Mouse (Mus musculus): ENCODE measurements around the gene Shc3. TPM values are rescaled to one million over a fixed set of nuclear protein-coding genes. Genes with fewer than 3 reads are reported as not detected.

Gene Shc3
- polyA plus RNA-seq, 1 experiment from 2014 or later: 6.6 TPM

DNA sequence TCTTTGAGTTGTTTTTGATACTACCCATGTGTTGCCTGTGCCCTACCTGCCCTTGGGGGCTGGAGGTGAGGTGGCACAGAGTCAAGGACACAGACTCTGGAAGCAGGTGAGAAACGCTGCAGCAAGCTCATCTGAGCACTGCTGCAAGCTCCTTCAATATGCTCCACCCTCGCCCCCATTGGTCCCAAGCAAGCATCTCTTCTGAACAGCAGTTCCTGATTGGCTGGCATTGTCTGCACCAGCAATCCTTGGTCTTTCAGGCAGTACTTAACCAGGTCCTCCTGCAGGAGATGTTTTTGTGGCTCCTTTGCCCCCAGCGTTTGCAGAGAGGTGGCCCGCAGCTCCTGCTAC, 34.6 kb upstream of the Shc3 start:
- ATAC-seq (ENCODE audit: low read depth): peak; percentile 73
- WGBS: 45% methylated on average over 4 of the region's 4 CpGs
- no peaks in the 10 kb centered on the region for H3K36me3 ChIP-seq (ENCODE audit: control insufficient read depth, insufficient read depth, low read length)

DNA sequence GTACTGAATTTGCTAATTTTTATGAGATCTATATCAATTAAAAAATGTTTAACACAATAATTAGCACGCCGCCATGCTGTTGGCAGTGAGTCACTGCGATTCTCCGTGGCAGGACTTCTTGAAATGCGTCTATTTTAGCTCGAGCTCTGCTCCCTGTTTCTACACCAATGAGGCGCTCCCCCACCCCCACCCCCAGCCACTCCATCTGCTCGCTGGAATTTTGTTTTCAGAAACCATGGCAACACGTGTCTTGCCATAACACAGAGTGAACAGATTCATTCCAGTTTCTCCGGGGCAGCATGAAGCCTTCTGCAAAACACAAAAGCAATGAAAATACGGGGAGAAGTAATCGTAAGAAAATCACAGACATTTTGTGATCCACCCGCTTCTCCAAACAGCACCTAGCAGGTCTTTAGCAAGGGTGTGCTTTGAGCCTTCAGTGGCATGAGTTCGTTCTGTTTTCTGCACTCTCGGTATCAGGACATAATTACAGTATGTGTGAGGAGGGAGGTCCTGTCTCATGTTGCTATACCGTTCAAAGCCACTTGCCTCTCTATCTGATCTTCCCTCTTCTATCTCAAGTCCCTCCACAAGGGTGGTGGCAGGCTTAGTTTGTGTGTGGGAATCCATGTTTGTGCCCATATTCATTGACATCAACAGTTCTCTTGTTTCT, 34.1 kb upstream of the Shc3 start:
- Histone ChIP-seq H3K36me3 (ENCODE audit: control insufficient read depth, insufficient read depth, low read length) (no peaks in the 10 kb centered on the region), H3K27ac (ENCODE audit: low read depth, low read length) (peak overlapping the region; percentile 34), H3K9me3 (ENCODE audit: control insufficient read depth, low read length) (no peaks in the 10 kb centered on the region), H3K4me2 (ENCODE audit: low read depth, low read length) (peak overlapping the region; percentile 45), H3K9ac (replicated peaks; ENCODE audit: low read depth, low read length) (no peak overlapping the region), H3K27me3 (ENCODE audit: control insufficient read depth, insufficient read depth, low read length) (no peaks in the 10 kb centered on the region), H3K4me1 (ENCODE audit: control insufficient read depth, insufficient read depth, low read length) (0 out of 2 replicates have a peak, but pooled peaks cover 3% of the 10 kb centered on the region), H3K4me3 (ENCODE audit: low read depth, low read length) (peak overlapping the region; percentile 15; the same call in 1 of the 2 replicates)
- peak; percentile 86 for ATAC-seq (ENCODE audit: low read depth)
- WGBS: 19% methylated on average over 16 of the region's 16 CpGs

More for the DNA sequence above, 34.6 kb upstream of the Shc3 start:
- Histone ChIP-seq H3K27me3 (ENCODE audit: control insufficient read depth, insufficient read depth, low read length) (no peaks in the 10 kb centered on the region), H3K4me2 (ENCODE audit: low read depth, low read length) (peak overlapping the region; percentile 45), H3K9me3 (ENCODE audit: control insufficient read depth, low read length) (no peaks in the 10 kb centered on the region), H3K4me3 (ENCODE audit: low read depth, low read length) (no peak overlapping the region), H3K27ac (ENCODE audit: low read depth, low read length) (peak overlapping the region; percentile 34; the same call in 1 of the 2 replicates), H3K4me1 (ENCODE audit: control insufficient read depth, insufficient read depth, low read length) (0 out of 2 replicates have a peak, but pooled peaks cover 3% of the 10 kb centered on the region), H3K9ac (replicated peaks; ENCODE audit: low read depth, low read length) (no peak overlapping the region)

DNA sequence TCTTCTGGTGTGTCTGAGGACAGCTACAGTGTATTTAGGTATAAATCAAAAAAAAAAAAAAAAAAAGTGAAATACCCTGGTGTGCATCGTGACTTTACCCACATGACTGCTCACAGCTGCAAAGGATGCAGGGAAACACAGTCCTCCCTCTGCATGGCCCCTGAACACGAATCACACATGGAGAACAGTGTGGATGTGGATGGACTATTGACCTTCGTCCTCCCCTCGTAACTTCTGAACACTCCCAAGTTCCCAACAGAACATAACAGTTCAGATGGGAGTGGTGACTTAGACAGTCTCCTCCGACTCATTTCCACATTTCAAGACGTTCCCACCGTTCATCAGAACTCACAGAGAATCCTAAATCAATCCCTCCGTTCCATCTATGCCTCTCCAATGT, 33.5 kb upstream of the Shc3 start:
- H3K36me3 ChIP-seq (ENCODE audit: control insufficient read depth, insufficient read depth, low read length): no peaks in the 10 kb centered on the region
- ATAC-seq (ENCODE audit: low read depth): no peak
- H3K4me2 ChIP-seq (ENCODE audit: low read depth, low read length): peak overlapping the region; percentile 45
- WGBS: 58% methylated on average over 8 of the region's 8 CpGs
- H3K27ac ChIP-seq (ENCODE audit: low read depth, low read length): no peak overlapping the region
- no peak overlapping the region for H3K9ac ChIP-seq (replicated peaks; ENCODE audit: low read depth, low read length)
- H3K9me3 ChIP-seq (ENCODE audit: control insufficient read depth, low read length): no peaks in the 10 kb centered on the region
- H3K4me3 ChIP-seq (ENCODE audit: low read depth, low read length): no peak overlapping the region; the same call in 1 of the 2 replicates
- H3K4me1 ChIP-seq (ENCODE audit: control insufficient read depth, insufficient read depth, low read length): 0 out of 2 replicates have a peak, but pooled peaks cover 3% of the 10 kb centered on the region
- H3K27me3 ChIP-seq (ENCODE audit: control insufficient read depth, insufficient read depth, low read length): no peaks in the 10 kb centered on the region

DNA sequence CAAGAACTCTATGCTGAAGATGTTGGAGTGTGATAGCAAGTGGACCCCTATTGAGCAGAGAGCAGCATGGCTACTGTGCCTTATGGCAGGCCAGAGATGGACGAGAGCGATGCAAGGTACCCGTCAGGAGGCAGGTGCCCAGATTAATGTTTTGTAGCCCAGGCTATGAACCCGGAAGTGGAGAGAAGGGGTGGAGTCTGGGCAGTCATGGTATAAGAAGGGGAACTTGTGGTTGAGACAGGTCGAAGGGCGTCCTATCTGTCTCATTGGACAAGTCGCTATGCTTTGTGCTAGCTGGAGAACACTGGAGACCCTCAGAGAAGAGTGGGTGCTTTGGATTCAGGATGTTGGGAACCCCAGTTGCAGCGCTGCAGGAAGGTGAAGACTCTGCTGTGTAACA, 30.9 kb upstream of the Shc3 start:
- Histone ChIP-seq H3K36me3 (ENCODE audit: control insufficient read depth, insufficient read depth, low read length) (no peaks in the 10 kb centered on the region), H3K27ac (ENCODE audit: low read depth, low read length) (no peak overlapping the region), H3K4me3 (ENCODE audit: low read depth, low read length) (no peak overlapping the region), H3K4me2 (ENCODE audit: low read depth, low read length) (no peak overlapping the region), H3K9me3 (ENCODE audit: control insufficient read depth, low read length) (no peaks in the 10 kb centered on the region), H3K4me1 (ENCODE audit: control insufficient read depth, insufficient read depth, low read length) (0 out of 2 replicates have a peak, but pooled peaks cover 3% of the 10 kb centered on the region), H3K27me3 (ENCODE audit: control insufficient read depth, insufficient read depth, low read length) (no peaks in the 10 kb centered on the region), H3K9ac (replicated peaks; ENCODE audit: low read depth, low read length) (no peak overlapping the region)
- 93% methylated on average over 8 of the region's 8 CpGs for WGBS
- ATAC-seq (ENCODE audit: low read depth): no peak

- WGBS: 64% methylated on average over 2 of the region's 2 CpGs
- Histone ChIP-seq H3K4me2 (ENCODE audit: low read depth, low read length) (no peak overlapping the region), H3K36me3 (ENCODE audit: control insufficient read depth, insufficient read depth, low read length) (no peaks in the 10 kb centered on the region), H3K9me3 (ENCODE audit: control insufficient read depth, low read length) (no peaks in the 10 kb centered on the region), H3K9ac (replicated peaks; ENCODE audit: low read depth, low read length) (no peak overlapping the region), H3K4me1 (ENCODE audit: control insufficient read depth, insufficient read depth, low read length) (0 out of 2 replicates have a peak, but pooled peaks cover 3% of the 10 kb centered on the region), H3K27me3 (ENCODE audit: control insufficient read depth, insufficient read depth, low read length) (0 out of 2 replicates have a peak, but pooled peaks cover 2% of the 10 kb centered on the region), H3K4me3 (ENCODE audit: low read depth, low read length) (no peak overlapping the region), H3K27ac (ENCODE audit: low read depth, low read length) (no peak overlapping the region)
- no peak for ATAC-seq (ENCODE audit: low read depth)
These were observed 28.8 kb upstream of the Shc3 start for GRCm38 (mm10) chr13:51598063-51598462.

DNA sequence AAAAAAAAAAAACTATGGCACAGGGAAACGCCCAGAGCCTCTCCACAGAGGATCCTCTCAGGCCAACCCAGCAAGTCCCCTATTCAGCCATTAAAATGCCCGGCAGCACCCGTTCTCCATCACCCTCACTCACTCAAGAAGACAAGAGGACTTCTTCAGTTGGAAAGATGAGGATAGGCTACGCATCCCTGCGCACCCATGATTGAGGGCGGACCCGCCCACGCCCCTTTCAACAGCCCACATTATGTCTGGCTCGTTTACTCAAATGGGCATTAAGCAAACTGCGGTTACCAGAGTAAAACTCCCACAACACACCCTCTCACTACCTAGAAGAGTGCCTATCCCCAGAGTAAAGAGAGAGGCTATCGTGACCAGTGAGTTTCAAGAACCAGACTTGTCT, 26.2 kb upstream of the Shc3 start:
- peak; percentile 30; the same call in 1 of the 2 replicates for ATAC-seq (ENCODE audit: low read depth)
- 11% methylated on average over 11 of the region's 11 CpGs for WGBS
- Histone ChIP-seq H3K9ac (replicated peaks; ENCODE audit: low read depth, low read length) (no peak overlapping the region), H3K27me3 (ENCODE audit: control insufficient read depth, insufficient read depth, low read length) (0 out of 2 replicates have a peak, but pooled peaks cover 2% of the 10 kb centered on the region), H3K9me3 (ENCODE audit: control insufficient read depth, low read length) (no peaks in the 10 kb centered on the region), H3K4me3 (ENCODE audit: low read depth, low read length) (peak overlapping the region; percentile 38), H3K4me1 (ENCODE audit: control insufficient read depth, insufficient read depth, low read length) (0 out of 2 replicates have a peak, but pooled peaks cover 2% of the 10 kb centered on the region), H3K36me3 (ENCODE audit: control insufficient read depth, insufficient read depth, low read length) (no peaks in the 10 kb centered on the region), H3K4me2 (ENCODE audit: low read depth, low read length) (peak overlapping the region; percentile 95), H3K27ac (ENCODE audit: low read depth, low read length) (no peak overlapping the region)

DNA sequence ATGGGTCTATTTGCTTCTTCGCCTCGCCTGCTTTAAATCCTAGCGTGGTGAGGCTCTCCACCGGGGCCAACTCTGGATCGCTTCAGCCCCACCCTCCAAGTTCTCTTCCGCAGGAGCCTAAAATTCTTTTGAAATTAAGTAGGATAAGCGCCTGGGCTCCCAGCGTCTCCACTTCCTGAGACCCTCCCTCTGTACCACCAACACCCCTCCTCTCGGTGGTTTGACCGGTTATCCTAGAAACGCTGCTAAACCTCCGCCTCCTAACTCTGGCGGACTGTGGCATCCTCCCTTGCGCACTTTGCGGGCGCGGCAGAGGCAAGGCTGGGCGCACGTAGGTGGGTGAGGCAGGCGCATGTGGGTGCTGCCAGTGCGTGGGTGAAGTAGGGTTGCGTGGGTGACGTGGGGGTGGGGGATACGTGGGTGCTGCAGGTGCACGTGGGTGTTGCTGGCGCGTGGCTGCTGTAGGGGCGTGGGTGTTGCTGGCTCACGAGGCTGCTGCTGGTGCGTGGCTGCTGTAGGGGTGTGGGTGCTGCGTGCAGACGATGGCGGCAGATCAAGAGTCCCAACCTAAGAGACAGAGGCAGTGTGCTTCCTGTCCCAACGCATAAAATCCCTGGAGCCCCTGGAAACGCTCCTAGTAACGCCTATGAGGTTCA, 25.6 kb upstream of the Shc3 start:
- peak overlapping the region; percentile 95 for H3K4me2 ChIP-seq (ENCODE audit: low read depth, low read length)
- 0 out of 2 replicates have a peak, but pooled peaks cover 2% of the 10 kb centered on the region for H3K4me1 ChIP-seq (ENCODE audit: control insufficient read depth, insufficient read depth, low read length)
- ATAC-seq (ENCODE audit: low read depth): peak; percentile 85
- no peak overlapping the region for H3K27ac ChIP-seq (ENCODE audit: low read depth, low read length)
- H3K27me3 ChIP-seq (ENCODE audit: control insufficient read depth, insufficient read depth, low read length): 0 out of 2 replicates have a peak, but pooled peaks cover 2% of the 10 kb centered on the region
- H3K4me3 ChIP-seq (ENCODE audit: low read depth, low read length): peak overlapping the region; percentile 38
- H3K9me3 ChIP-seq (ENCODE audit: control insufficient read depth, low read length): no peaks in the 10 kb centered on the region
- WGBS: 1% methylated on average over 36 of the region's 36 CpGs
- no peaks in the 10 kb centered on the region for H3K36me3 ChIP-seq (ENCODE audit: control insufficient read depth, insufficient read depth, low read length)
- peak overlapping the region; percentile 28 for H3K9ac ChIP-seq (replicated peaks; ENCODE audit: low read depth, low read length)

DNA sequence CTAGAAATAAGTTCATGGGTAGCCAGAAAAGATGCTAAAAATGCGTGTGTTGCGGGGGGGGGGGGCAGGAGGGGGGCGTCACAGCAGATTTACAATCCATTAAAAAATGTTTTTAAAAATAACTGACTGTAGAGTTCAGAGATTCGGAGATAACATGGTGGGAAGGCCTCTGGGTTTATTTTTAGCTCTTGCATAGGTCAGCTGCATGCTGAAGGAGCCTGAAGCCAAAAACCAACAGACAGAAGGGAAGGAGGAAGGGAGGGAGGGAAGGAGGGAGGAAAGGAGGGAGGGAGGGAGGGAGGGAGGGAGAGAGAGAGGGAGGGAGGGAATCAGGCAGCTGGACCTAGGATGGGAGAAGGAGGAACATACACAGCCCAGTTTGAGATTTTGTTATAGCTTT, 18.8 kb upstream of the Shc3 start:
- Histone ChIP-seq H3K4me3 (ENCODE audit: low read depth, low read length) (no peak overlapping the region), H3K9me3 (ENCODE audit: control insufficient read depth, low read length) (no peaks in the 10 kb centered on the region), H3K9ac (replicated peaks; ENCODE audit: low read depth, low read length) (no peak overlapping the region), H3K36me3 (ENCODE audit: control insufficient read depth, insufficient read depth, low read length) (no peaks in the 10 kb centered on the region), H3K4me1 (ENCODE audit: control insufficient read depth, insufficient read depth, low read length) (no peaks in the 10 kb centered on the region), H3K27ac (ENCODE audit: low read depth, low read length) (no peak overlapping the region), H3K27me3 (ENCODE audit: control insufficient read depth, insufficient read depth, low read length) (no peaks in the 10 kb centered on the region), H3K4me2 (ENCODE audit: low read depth, low read length) (no peak overlapping the region)
- 76% methylated on average over 4 of the region's 4 CpGs for WGBS
- ATAC-seq (ENCODE audit: low read depth): no peak

- H3K27ac ChIP-seq (ENCODE audit: low read depth, low read length): no peak overlapping the region
- WGBS: 79% methylated on average over 2 of the region's 2 CpGs
- peaks cover 6% of the 10 kb centered on the region; the same call in 1 of the 2 replicates for H3K4me1 ChIP-seq (ENCODE audit: control insufficient read depth, insufficient read depth, low read length)
These were observed 13.0 kb upstream of the Shc3 start for GRCm38 (mm10) chr13:51582204-51582603.

More at GRCm38 (mm10) chr13:51582204-51582603, 13.0 kb upstream of the Shc3 start:
- Histone ChIP-seq H3K36me3 (ENCODE audit: control insufficient read depth, insufficient read depth, low read length) (no peaks in the 10 kb centered on the region), H3K9me3 (ENCODE audit: control insufficient read depth, low read length) (no peaks in the 10 kb centered on the region), H3K4me2 (ENCODE audit: low read depth, low read length) (no peak overlapping the region), H3K9ac (replicated peaks; ENCODE audit: low read depth, low read length) (no peak overlapping the region), H3K27me3 (ENCODE audit: control insufficient read depth, insufficient read depth, low read length) (no peaks in the 10 kb centered on the region), H3K4me3 (ENCODE audit: low read depth, low read length) (no peak overlapping the region)
- no peak for ATAC-seq (ENCODE audit: low read depth)

All from neural tube, embryonic 14.5 days (tissue).